Mouse (Mus musculus): ENCODE data around the gene Wdr19. TPM values are rescaled to one million over a fixed set of nuclear protein-coding genes. Genes with fewer than 3 reads are reported as not detected.
A peak's percentile ranks its signal among the peaks of the same experiment; 100 is the strongest.

The Wdr19 gene
- polyA plus RNA-seq, 1 experiment: 5.7 TPM

DNA sequence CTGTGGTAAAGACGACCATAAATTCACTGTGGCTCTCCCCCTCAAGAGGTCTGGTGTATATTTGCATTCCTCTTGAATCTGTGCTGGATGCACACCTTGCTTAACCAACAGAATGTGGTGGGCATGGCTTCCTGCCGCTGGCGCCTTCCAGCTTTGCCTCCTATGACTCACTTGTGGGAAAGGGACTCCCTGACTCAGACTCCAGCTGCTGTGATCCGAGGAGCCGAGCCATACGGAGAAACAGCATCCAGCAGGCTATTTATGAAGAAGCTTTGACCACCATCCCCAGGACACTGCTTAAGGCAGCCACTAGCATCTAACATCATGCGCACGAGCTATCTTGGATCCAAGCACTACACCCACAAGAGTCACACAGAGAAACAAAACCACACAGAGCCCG lies 5.1 kb upstream of the Wdr19 start:
- WGBS: 88% methylated on average over 9 of the region's 9 CpGs
- no peak overlapping the region for H3K4me3 ChIP-seq (ENCODE audit: insufficient read depth, low read depth, low read length)
- H3K36me3 ChIP-seq (ENCODE audit: control insufficient read depth, insufficient read depth, low read length): no peaks in the 10 kb centered on the region
- H3K27ac ChIP-seq (ENCODE audit: insufficient read depth, low read depth, low read length): no peak overlapping the region
- H3K27me3 ChIP-seq (replicated peaks; ENCODE audit: control insufficient read depth, insufficient read depth, low read length): no peaks in the 10 kb centered on the region
- no peaks in the 10 kb centered on the region; the same call in 1 of the 2 replicates for H3K4me1 ChIP-seq (ENCODE audit: control insufficient read depth, insufficient read depth, low read length)
- no peak for DNase-seq
- TF ChIP-seq POLR2A (IDR thresholded peaks at IDR 0.05; ENCODE audit: low read depth, low read length) (no peak), CTCF (conservative IDR thresholded peaks at IDR 0.05; ENCODE audit: insufficient read depth, insufficient read length, low read depth, low read length) (no peak)

DNA sequence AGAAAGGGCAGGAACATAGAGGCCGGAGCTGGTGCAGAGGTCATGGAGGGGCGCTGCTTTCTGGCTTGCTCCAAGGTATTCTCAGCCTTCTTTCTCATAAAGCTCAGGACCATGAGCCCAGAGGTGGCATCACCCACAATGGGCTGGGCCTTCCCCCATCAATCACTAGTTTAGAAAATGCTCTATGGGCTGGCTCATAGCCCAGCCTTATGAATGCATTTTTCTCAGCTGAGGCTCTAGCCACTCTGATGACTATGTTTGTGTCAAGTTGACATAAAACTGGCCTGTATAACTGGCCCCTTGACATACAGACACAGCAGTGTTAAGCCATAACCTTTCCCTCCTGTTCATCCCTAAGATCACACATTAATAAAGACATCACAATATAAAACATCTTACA lies 5.2 kb downstream of the Wdr19 start:
- Histone ChIP-seq H3K36me3 (ENCODE audit: control insufficient read depth, insufficient read depth, low read length) (no peaks in the 10 kb centered on the region), H3K4me1 (ENCODE audit: control insufficient read depth, insufficient read depth, low read length) (no peaks in the 10 kb centered on the region), H3K27me3 (replicated peaks; ENCODE audit: control insufficient read depth, insufficient read depth, low read length) (no peaks in the 10 kb centered on the region), H3K4me3 (ENCODE audit: insufficient read depth, low read depth, low read length) (no peak overlapping the region), H3K27ac (ENCODE audit: insufficient read depth, low read depth, low read length) (no peak overlapping the region)
- WGBS: 86% methylated on average over 2 of the region's 2 CpGs
- TF ChIP-seq CTCF (conservative IDR thresholded peaks at IDR 0.05; ENCODE audit: insufficient read depth, insufficient read length, low read depth, low read length) (no peak), POLR2A (IDR thresholded peaks at IDR 0.05; ENCODE audit: low read depth, low read length) (no peak)
- DNase-seq: no peak

GRCm38 (mm10) chr5:65213321-65213720 lies 13.8 kb downstream of the Wdr19 start:
- Histone ChIP-seq H3K27me3 (replicated peaks; ENCODE audit: control insufficient read depth, insufficient read depth, low read length) (no peaks in the 10 kb centered on the region), H3K4me1 (ENCODE audit: control insufficient read depth, insufficient read depth, low read length) (no peaks in the 10 kb centered on the region), H3K36me3 (ENCODE audit: control insufficient read depth, insufficient read depth, low read length) (no peaks in the 10 kb centered on the region; the same call in 1 of the 2 replicates), H3K4me3 (ENCODE audit: insufficient read depth, low read depth, low read length) (no peak overlapping the region), H3K27ac (ENCODE audit: insufficient read depth, low read depth, low read length) (no peak overlapping the region)
- WGBS: 20% methylated on average over 7 of the region's 7 CpGs
- DNase-seq: peak; percentile 39
- peak; percentile 90 for TF ChIP-seq CTCF (conservative IDR thresholded peaks at IDR 0.05; ENCODE audit: insufficient read depth, insufficient read length, low read depth, low read length)
- TF ChIP-seq POLR2A (IDR thresholded peaks at IDR 0.05; ENCODE audit: low read depth, low read length): no peak

GRCm38 (mm10) chr5:65217305-65218269 lies 18.1 kb downstream of the Wdr19 start:
- WGBS: 82% methylated on average over 11 of the region's 11 CpGs
- no peaks in the 10 kb centered on the region for H3K4me1 ChIP-seq (ENCODE audit: control insufficient read depth, insufficient read depth, low read length)
- no peak for DNase-seq

DNA sequence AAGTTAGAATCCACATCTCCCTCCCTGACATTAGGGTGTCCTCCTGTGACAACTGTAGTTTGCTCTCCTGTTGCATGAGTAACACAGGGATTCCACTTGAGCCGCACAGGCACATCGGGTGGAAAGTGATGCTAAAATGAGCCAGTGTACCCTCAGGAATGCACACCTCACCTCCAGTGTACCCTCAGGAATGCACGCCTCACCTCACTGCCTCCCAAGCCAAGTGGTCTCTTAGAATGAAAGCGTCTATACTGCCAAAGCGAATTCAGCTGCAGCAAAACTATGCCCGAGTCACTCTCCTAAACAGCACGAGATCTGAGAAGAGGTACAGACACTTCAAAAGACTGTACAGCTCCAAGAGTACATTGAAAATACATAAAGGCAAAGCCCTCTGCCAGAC lies 21.5 kb downstream of the Wdr19 start:
- WGBS: 71% methylated on average over 7 of the region's 7 CpGs
- peaks cover 4% of the 10 kb centered on the region for H3K36me3 ChIP-seq (ENCODE audit: control insufficient read depth, insufficient read depth, low read length)
- no peaks in the 10 kb centered on the region for H3K27me3 ChIP-seq (replicated peaks; ENCODE audit: control insufficient read depth, insufficient read depth, low read length)
- no peak for TF ChIP-seq POLR2A (IDR thresholded peaks at IDR 0.05; ENCODE audit: low read depth, low read length)
- no peak for TF ChIP-seq CTCF (conservative IDR thresholded peaks at IDR 0.05; ENCODE audit: insufficient read depth, insufficient read length, low read depth, low read length)
- no peak overlapping the region for H3K27ac ChIP-seq (ENCODE audit: insufficient read depth, low read depth, low read length)
- H3K4me3 ChIP-seq (ENCODE audit: insufficient read depth, low read depth, low read length): no peak overlapping the region
- H3K4me1 ChIP-seq (ENCODE audit: control insufficient read depth, insufficient read depth, low read length): no peaks in the 10 kb centered on the region
- no peak for DNase-seq

More at GRCm38 (mm10) chr5:65217305-65218269, 18.1 kb downstream of the Wdr19 start:
- no peak overlapping the region for H3K27ac ChIP-seq (ENCODE audit: insufficient read depth, low read depth, low read length)
- H3K27me3 ChIP-seq (replicated peaks; ENCODE audit: control insufficient read depth, insufficient read depth, low read length): no peaks in the 10 kb centered on the region
- no peaks in the 10 kb centered on the region; the same call in none of the 2 replicates for H3K36me3 ChIP-seq (ENCODE audit: control insufficient read depth, insufficient read depth, low read length)
- TF ChIP-seq CTCF (conservative IDR thresholded peaks at IDR 0.05; ENCODE audit: insufficient read depth, insufficient read length, low read depth, low read length): no peak
- no peak overlapping the region for H3K4me3 ChIP-seq (ENCODE audit: insufficient read depth, low read depth, low read length)

- 84% methylated on average over 5 of the region's 5 CpGs for WGBS
These were observed 24.6 kb downstream of the Wdr19 start for GRCm38 (mm10) chr5:65224056-65224455.

GRCm38 (mm10) chr5:65231289-65232003 lies 31.9 kb downstream of the Wdr19 start:
- no peak overlapping the region for H3K4me3 ChIP-seq (ENCODE audit: insufficient read depth, low read depth, low read length)
- no peak overlapping the region for H3K27ac ChIP-seq (ENCODE audit: insufficient read depth, low read depth, low read length)
- 65% methylated on average over 12 of the region's 12 CpGs for WGBS
- H3K27me3 ChIP-seq (replicated peaks; ENCODE audit: control insufficient read depth, insufficient read depth, low read length): no peaks in the 10 kb centered on the region
- no peak for DNase-seq
- TF ChIP-seq CTCF (conservative IDR thresholded peaks at IDR 0.05; ENCODE audit: insufficient read depth, insufficient read length, low read depth, low read length) (no peak), POLR2A (IDR thresholded peaks at IDR 0.05; ENCODE audit: low read depth, low read length) (no peak)
- H3K36me3 ChIP-seq (ENCODE audit: control insufficient read depth, insufficient read depth, low read length): no peaks in the 10 kb centered on the region; the same call in none of the 2 replicates
- no peaks in the 10 kb centered on the region for H3K4me1 ChIP-seq (ENCODE audit: control insufficient read depth, insufficient read depth, low read length)

More at GRCm38 (mm10) chr5:65224056-65224455, 24.6 kb downstream of the Wdr19 start:
- no peak for TF ChIP-seq CTCF (conservative IDR thresholded peaks at IDR 0.05; ENCODE audit: insufficient read depth, insufficient read length, low read depth, low read length)
- TF ChIP-seq POLR2A (IDR thresholded peaks at IDR 0.05; ENCODE audit: low read depth, low read length): no peak
- H3K27ac ChIP-seq (ENCODE audit: insufficient read depth, low read depth, low read length): no peak overlapping the region
- H3K27me3 ChIP-seq (replicated peaks; ENCODE audit: control insufficient read depth, insufficient read depth, low read length): no peaks in the 10 kb centered on the region
- H3K4me3 ChIP-seq (ENCODE audit: insufficient read depth, low read depth, low read length): no peak overlapping the region
- no peak for DNase-seq
- H3K4me1 ChIP-seq (ENCODE audit: control insufficient read depth, insufficient read depth, low read length): no peaks in the 10 kb centered on the region
- peaks cover 4% of the 10 kb centered on the region for H3K36me3 ChIP-seq (ENCODE audit: control insufficient read depth, insufficient read depth, low read length)
